Comparison of ENCODE assay signal across 15 mouse cellular contexts in the genomic region with DNA sequence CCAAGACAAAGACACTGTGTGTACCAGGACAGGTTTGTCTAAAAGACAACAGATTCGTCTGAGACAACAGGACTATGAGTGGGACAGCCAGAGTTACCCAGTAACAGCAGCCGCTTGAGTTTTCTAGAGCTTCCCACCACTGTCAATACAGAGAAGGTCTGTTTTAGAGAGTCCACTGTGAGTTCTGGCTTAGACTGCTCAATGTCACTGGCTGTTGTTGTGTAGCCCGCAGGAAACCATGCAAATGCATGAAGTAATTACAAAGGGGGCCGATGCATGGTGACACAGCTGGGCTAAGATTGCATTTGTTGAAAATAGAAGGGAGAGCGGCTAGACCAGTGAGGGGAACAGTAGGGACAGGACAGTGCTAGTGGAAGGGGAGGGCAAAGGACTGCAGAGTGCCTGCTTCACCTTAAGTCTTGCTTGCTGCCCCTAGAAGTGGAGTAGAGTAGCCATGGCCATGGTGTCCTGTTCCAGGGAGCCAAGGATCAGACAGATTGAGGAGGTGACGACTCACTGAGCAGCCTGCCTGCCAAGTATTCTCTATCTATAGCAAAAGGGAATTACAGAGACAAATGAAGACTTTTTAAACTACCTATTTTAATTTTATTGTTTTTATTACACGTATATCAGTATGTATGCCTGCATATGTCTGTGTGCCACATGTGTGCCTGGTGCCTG.
DNase-seq lines count a peak whose midpoint lies in the region; ATAC-seq and TF ChIP-seq lines count a peak whose summit lies in the region.
"Had no signal": no experiment of that assay in that cellular context is flagged by ENCODE, and none has a peak within 500 bp of the region (broad histone marks: within the 10 kb centered on the region; RNA-seq: fewer than 3 reads in every experiment).

No protein-coding gene starts in this region.

- no peak for TF ChIP-seq CTCF in kidney, adult 2 months (conservative IDR thresholded peaks at IDR 0.05; ENCODE audit: insufficient read depth, insufficient read length, low read depth, low read length)

- peak; percentile 31; the same call in 1 of the 2 replicates for ATAC-seq in forebrain, embryonic 12.5 days (ENCODE audit: low FRiP score)
- peak; percentile 37 for ATAC-seq in hindbrain, embryonic 16.5 days
- no peak for ATAC-seq in neural tube, embryonic 13.5 days (ENCODE audit: low read depth)

- no peaks in the 10 kb centered on the region for H3K9me3 ChIP-seq in forebrain, embryonic 12.5 days
- H3K9me3 ChIP-seq in hindbrain, embryonic 16.5 days (ENCODE audit: control insufficient read depth, low read length): no peaks in the 10 kb centered on the region
- H3K9me3 ChIP-seq in neural tube, embryonic 13.5 days: no peaks in the 10 kb centered on the region
- H3K9me3 ChIP-seq: limb, embryonic 15.5 days had no signal

- no peaks in the 10 kb centered on the region for H3K27me3 ChIP-seq in forebrain, embryonic 12.5 days
- no peaks in the 10 kb centered on the region for H3K27me3 ChIP-seq in hindbrain, embryonic 16.5 days (replicated peaks; ENCODE audit: control insufficient read depth, insufficient read depth, low read length)
- H3K27me3 ChIP-seq in neural tube, embryonic 13.5 days: no peaks in the 10 kb centered on the region
- no peaks in the 10 kb centered on the region for H3K27me3 ChIP-seq in kidney, adult 2 months (replicated peaks; ENCODE audit: control insufficient read depth, insufficient read depth, low read length)
- H3K27me3 ChIP-seq: limb, embryonic 15.5 days had no signal

- H3K27ac ChIP-seq in forebrain, embryonic 12.5 days: 0 out of 2 replicates have a peak overlapping the region, but pooled peaks have one; percentile 50
- no peak overlapping the region for H3K27ac ChIP-seq in hindbrain, embryonic 16.5 days (ENCODE audit: low read depth, low read length)
- 0 out of 2 replicates have a peak overlapping the region, but pooled peaks have one; percentile 52 for H3K27ac ChIP-seq in neural tube, embryonic 13.5 days (replicated peaks)
- H3K27ac ChIP-seq in kidney, adult 2 months (ENCODE audit: insufficient read depth, low read depth, low read length): no peak overlapping the region
- H3K27ac ChIP-seq: gastrocnemius, adult 2 months; limb, embryonic 15.5 days; macrophage had no signal

- no peaks in the 10 kb centered on the region for H3K36me3 ChIP-seq in forebrain, embryonic 12.5 days (replicated peaks)
- H3K36me3 ChIP-seq in hindbrain, embryonic 16.5 days (ENCODE audit: control insufficient read depth, insufficient read depth, low read length): no peaks in the 10 kb centered on the region
- H3K36me3 ChIP-seq in neural tube, embryonic 13.5 days: no peaks in the 10 kb centered on the region
- H3K36me3 ChIP-seq in kidney, adult 2 months (ENCODE audit: control insufficient read depth, insufficient read depth, low read length): no peaks in the 10 kb centered on the region
- H3K36me3 ChIP-seq: limb, embryonic 15.5 days had no signal

- TF ChIP-seq POLR2A in kidney, adult 2 months (IDR thresholded peaks at IDR 0.05; ENCODE audit: low read depth, low read length): no peak

- 52% methylated on average over 7 of the region's 7 CpGs for WGBS in forebrain, embryonic 12.5 days
- 33% methylated on average over 7 of the region's 7 CpGs for WGBS in hindbrain, embryonic 16.5 days
- WGBS in neural tube, embryonic 13.5 days: 54% methylated on average over 7 of the region's 7 CpGs
- 88% methylated on average over 7 of the region's 7 CpGs for WGBS in kidney, adult 2 months

- peaks cover 32% of the 10 kb centered on the region for H3K4me1 ChIP-seq in forebrain, embryonic 12.5 days
- H3K4me1 ChIP-seq in hindbrain, embryonic 16.5 days (ENCODE audit: control insufficient read depth, insufficient read depth, low read depth, low read length): peaks cover 4% of the 10 kb centered on the region
- H3K4me1 ChIP-seq in neural tube, embryonic 13.5 days (replicated peaks): peaks cover 27% of the 10 kb centered on the region
- H3K4me1 ChIP-seq in kidney, adult 2 months (ENCODE audit: control insufficient read depth, insufficient read depth, low read length): no peaks in the 10 kb centered on the region
- H3K4me1 ChIP-seq: limb, embryonic 15.5 days had no signal

- DNase-seq in cerebellum, postnatal 25 days: peak; percentile 32 to 46
- no peak for DNase-seq in cerebellum, adult 11-12 months
- no peak for DNase-seq in kidney, postnatal 36 days
- no peak for DNase-seq in kidney, adult 2 months
- no peak for DNase-seq in cerebellum, adult 9-10 months
- DNase-seq: cerebellum, postnatal 14 days; gastrocnemius, adult 2 months; layer of hippocampus, postnatal 36 days; thymus, adult 18-20 months had no signal

- H3K4me2 ChIP-seq in forebrain, embryonic 12.5 days: no peak overlapping the region
- no peak overlapping the region for H3K4me2 ChIP-seq in hindbrain, embryonic 16.5 days (ENCODE audit: low read length)
- no peak overlapping the region for H3K4me2 ChIP-seq in neural tube, embryonic 13.5 days
- H3K4me2 ChIP-seq: heart, embryonic 11.5 days; limb, embryonic 15.5 days had no signal

- H3K9ac ChIP-seq in forebrain, embryonic 12.5 days: no peak overlapping the region
- H3K9ac ChIP-seq in hindbrain, embryonic 16.5 days (ENCODE audit: low read depth, low read length): no peak overlapping the region
- no peak overlapping the region for H3K9ac ChIP-seq in neural tube, embryonic 13.5 days
- H3K9ac ChIP-seq: limb, embryonic 15.5 days had no signal

- H3K4me3 ChIP-seq in forebrain, embryonic 12.5 days (replicated peaks): no peak overlapping the region
- H3K4me3 ChIP-seq in hindbrain, embryonic 16.5 days (ENCODE audit: low read length): no peak overlapping the region
- H3K4me3 ChIP-seq in neural tube, embryonic 13.5 days: no peak overlapping the region
- H3K4me3 ChIP-seq in kidney, adult 2 months (ENCODE audit: insufficient read depth, low read depth, low read length): no peak overlapping the region
- H3K4me3 ChIP-seq: gastrocnemius, adult 2 months; limb, embryonic 15.5 days had no signal

Comparison
In these comparisons a context has a peak if more than half of its experiments do, and no peak if none do; other contexts are left out.
1. DNase-seq: peak in cerebellum, postnatal 25 days (2 of 2); none in cerebellum, adult 11-12 months (single experiment), kidney, postnatal 36 days (0 of 2), kidney, adult 2 months (single experiment) and cerebellum, adult 9-10 months (single experiment).
2. H3K27ac ChIP-seq: peak in forebrain, embryonic 12.5 days (single experiment) and neural tube, embryonic 13.5 days (single experiment); none in hindbrain, embryonic 16.5 days (single experiment) and kidney, adult 2 months (single experiment).